Mouse (Mus musculus): ENCODE data around the gene Rgs9bp.

Rgs9bp gene

GRCm38 (mm10) chr7:35585191-35586054, at the start of gene Rgs9bp:
Gene Rgs9bp (minus strand): TSS chr7:35585582.
- peak; percentile 57 for DNase-seq (ENCODE audit: low read depth, low spot score)

- DNase-seq (ENCODE audit: low read depth, low spot score) = peak; percentile 32
Measured at GRCm38 (mm10) chr7:35628496-35628895, 43.1 kb upstream of the Rgs9bp start.

- DNase-seq (ENCODE audit: low read depth, low spot score) = no peak
Measured at GRCm38 (mm10) chr7:35627371-35627770, 42.0 kb upstream of the Rgs9bp start.

GRCm38 (mm10) chr7:35626038-35626437, 40.7 kb upstream of the Rgs9bp start:
- DNase-seq (ENCODE audit: low read depth, low spot score) = no peak

- no peak for DNase-seq (ENCODE audit: low read depth, low spot score)
Measured at GRCm38 (mm10) chr7:35622626-35623025, 37.2 kb upstream of the Rgs9bp start.

GRCm38 (mm10) chr7:35617513-35617912, 32.1 kb upstream of the Rgs9bp start:
- no peak for DNase-seq (ENCODE audit: low read depth, low spot score)

- DNase-seq (ENCODE audit: low read depth, low spot score) = no peak
Measured at GRCm38 (mm10) chr7:35609245-35609644, 23.9 kb upstream of the Rgs9bp start.

- no peak for DNase-seq (ENCODE audit: low read depth, low spot score)
Measured at GRCm38 (mm10) chr7:35606816-35607215, 21.4 kb upstream of the Rgs9bp start.

GRCm38 (mm10) chr7:35602766-35603165, 17.4 kb upstream of the Rgs9bp start:
- DNase-seq (ENCODE audit: low read depth, low spot score) = no peak

GRCm38 (mm10) chr7:35601106-35601505, 15.7 kb upstream of the Rgs9bp start:
- DNase-seq (ENCODE audit: low read depth, low spot score) = no peak

GRCm38 (mm10) chr7:35600031-35600430, 14.6 kb upstream of the Rgs9bp start:
- no peak for DNase-seq (ENCODE audit: low read depth, low spot score)

- DNase-seq (ENCODE audit: low read depth, low spot score) = no peak
Measured at GRCm38 (mm10) chr7:35599492-35599891, 14.1 kb upstream of the Rgs9bp start.

GRCm38 (mm10) chr7:35594311-35594710, 8.9 kb upstream of the Rgs9bp start:
- no peak for DNase-seq (ENCODE audit: low read depth, low spot score)

- DNase-seq (ENCODE audit: low read depth, low spot score) = no peak
Measured at GRCm38 (mm10) chr7:35590731-35591191, 5.4 kb upstream of the Rgs9bp start.

GRCm38 (mm10) chr7:35589485-35589884, 4.1 kb upstream of the Rgs9bp start:
- DNase-seq (ENCODE audit: low read depth, low spot score) = no peak

GRCm38 (mm10) chr7:35588680-35589428, 3.5 kb upstream of the Rgs9bp start:
- DNase-seq (ENCODE audit: low read depth, low spot score) = no peak

GRCm38 (mm10) chr7:35587728-35588127, 2.3 kb upstream of the Rgs9bp start:
- no peak for DNase-seq (ENCODE audit: low read depth, low spot score)

GRCm38 (mm10) chr7:35586906-35587445, 1.6 kb upstream of the Rgs9bp start:
- DNase-seq (ENCODE audit: low read depth, low spot score) = no peak

- DNase-seq (ENCODE audit: low read depth, low spot score) = peak; percentile 98
Measured at GRCm38 (mm10) chr7:35586055-35586905, 898 bp upstream of the Rgs9bp start, which contains the start of gene Ankrd27. Gene Ankrd27 (plus strand): TSS chr7:35586244.

- DNase-seq (ENCODE audit: low read depth, low spot score) = peak; percentile 19
Measured at GRCm38 (mm10) chr7:35584786-35585190, 594 bp downstream of the Rgs9bp start.

- DNase-seq (ENCODE audit: low read depth, low spot score) = no peak
Measured at GRCm38 (mm10) chr7:35584068-35584785, 1.2 kb downstream of the Rgs9bp start.
